Mouse (Mus musculus) MEL (cell line): Measurements from ENCODE around the gene Gria1.

ENCODE experiments used
- CHD2 ChIP-seq: IDR thresholded peaks from 2 replicates; pipeline ENCODE4 v1.6.1; 2011; ENCODE audit warnings: low read length, improper control_type of control experiment
- CTCF ChIP-seq, 3 experiments: IDR thresholded peaks in 2 of 3; conservative IDR thresholded peaks in 1 of 3; 2 replicates each; pipeline ENCODE4 v1.5.1; 2011 to 2012; ENCODE audit warnings: low read length in 3 of 3, low read depth in 2 of 3, mild to moderate bottlenecking in 2 of 3, improper control_type of control experiment in 1 of 3, inconsistent platforms in 1 of 3, mixed read lengths in 1 of 3, moderate library complexity in 1 of 3; ENCODE audit not compliant: control insufficient read depth in 1 of 3, insufficient read depth in 1 of 3, poor library complexity in 1 of 3, severe bottlenecking in 1 of 3
- E2F4 ChIP-seq: IDR thresholded peaks from 2 replicates; pipeline ENCODE4 v1.6.1; 2011; ENCODE audit warnings: low read depth, low read length, improper control_type of control experiment, borderline replicate concordance
- GATA1 ChIP-seq: IDR thresholded peaks from 2 replicates; pipeline ENCODE4 v1.6.1; 2011; ENCODE audit warnings: low read depth, low read length, improper control_type of control experiment
- KAT2A ChIP-seq: conservative IDR thresholded peaks from 2 replicates; pipeline ENCODE4 v1.6.1; 2012; ENCODE audit warnings: low read depth, low read length, improper control_type of control experiment, inconsistent platforms
- MAFK ChIP-seq: IDR thresholded peaks from 2 replicates; pipeline ENCODE4 v1.6.1; 2011; ENCODE audit warnings: low read depth, mild to moderate bottlenecking, low read length, improper control_type of control experiment, borderline replicate concordance
- MAX ChIP-seq: IDR thresholded peaks from 2 replicates; pipeline ENCODE4 v1.6.1; 2011; ENCODE audit warnings: low read length, improper control_type of control experiment
- MAZ ChIP-seq: IDR thresholded peaks from 2 replicates; pipeline ENCODE4 v1.6.1; 2012; ENCODE audit warnings: low read depth, mild to moderate bottlenecking, inconsistent platforms, low read length, improper control_type of control experiment
- MYC ChIP-seq: IDR thresholded peaks from 2 replicates; pipeline ENCODE4 v1.6.1; 2011; ENCODE audit warnings: low read depth, mild to moderate bottlenecking, low read length, improper control_type of control experiment, moderate library complexity
- POLR2A ChIP-seq, 2 experiments: IDR thresholded peaks; 2 replicates each; pipeline ENCODE4 v1.6.1; 2011 to 2012; ENCODE audit warnings: low read length in 2 of 2, mild to moderate bottlenecking in 2 of 2, control low read depth in 1 of 2, improper control_type of control experiment in 1 of 2, low read depth in 1 of 2, moderate library complexity in 1 of 2; ENCODE audit not compliant: control insufficient read depth in 1 of 2, insufficient read depth in 1 of 2, poor library complexity in 1 of 2
- POLR2AphosphoS2 ChIP-seq: IDR thresholded peaks from 2 replicates; pipeline ENCODE4 v1.6.1; 2011; ENCODE audit warnings: low read length, improper control_type of control experiment
- RAD21 ChIP-seq: IDR thresholded peaks from 2 replicates; pipeline ENCODE4 v1.6.1; 2011; ENCODE audit warnings: mild to moderate bottlenecking, low read depth, low read length, improper control_type of control experiment
- RCOR1 ChIP-seq: IDR thresholded peaks from 2 replicates; pipeline ENCODE4 v1.6.1; 2012; ENCODE audit warnings: low read depth, mild to moderate bottlenecking, inconsistent platforms, low read length, improper control_type of control experiment
- SMC3 ChIP-seq: IDR thresholded peaks from 2 replicates; pipeline ENCODE4 v1.6.1; 2011; ENCODE audit warnings: low read depth, low read length, improper control_type of control experiment

DNA sequence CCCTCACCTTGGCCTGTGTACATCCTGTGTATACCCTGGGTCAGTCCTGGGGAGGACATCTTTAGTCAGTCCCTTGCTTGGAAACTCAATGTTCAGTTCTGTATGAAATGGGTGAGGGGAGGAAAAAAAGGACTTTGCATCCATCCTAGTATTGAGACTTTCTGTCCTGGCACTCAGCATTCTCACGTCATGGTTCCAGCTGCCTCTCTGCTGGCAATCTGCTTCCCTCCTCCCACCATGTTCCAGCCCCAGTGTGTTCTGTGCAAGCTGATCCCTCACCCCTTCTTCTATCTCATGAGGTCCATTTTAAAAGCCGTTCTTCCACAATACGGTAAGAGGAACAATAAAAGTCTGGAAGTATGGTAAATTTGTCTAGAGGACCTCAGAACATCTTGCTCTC, 308.2 kb downstream of the Gria1 start:
- TF ChIP-seq CTCF (IDR thresholded peaks at IDR 0.05 in 2 of 3, conservative IDR thresholded peaks at IDR 0.05 in 1 of 3; ENCODE audit: control insufficient read depth in 1 of 3, insufficient read depth in 1 of 3, low read depth in 2 of 3, low read length in 3 of 3, poor library complexity in 1 of 3, severe bottlenecking in 1 of 3): no peak
- no peak for TF ChIP-seq GATA1
- no peak for TF ChIP-seq POLR2A (IDR thresholded peaks at IDR 0.05; ENCODE audit: control insufficient read depth in 1 of 2, insufficient read depth in 1 of 2, low read depth in 1 of 2, low read length in 2 of 2, poor library complexity in 1 of 2)
- no peak for TF ChIP-seq RCOR1
- TF ChIP-seq MAFK: no peak
- TF ChIP-seq KAT2A: no peak
- TF ChIP-seq E2F4: no peak
- TF ChIP-seq MYC: no peak
- no peak for TF ChIP-seq MAZ
- TF ChIP-seq POLR2AphosphoS2: no peak
- no peak for TF ChIP-seq CHD2
- no peak for TF ChIP-seq SMC3
- no peak for TF ChIP-seq MAX
- no peak for TF ChIP-seq RAD21
